Mouse (Mus musculus) heart, embryonic 13.5 days (tissue): ENCODE measurements around the gene Slc22a16. TPM values are rescaled to one million over a fixed set of nuclear protein-coding genes. Genes with fewer than 3 reads are reported as not detected.
"Not testable (repeated sequence)": the region's sequence is repeated elsewhere in the genome, so short reads cannot be mapped to it uniquely, and the experiment has no call there.

ENCODE experiments used
- ATAC-seq: fragments of 200-750 bp; cut with Nextera tagmentation; 2 replicates; pipeline ENCODE4 v1.8.0; 2017; ENCODE audit warnings: moderate TSS enrichment; ENCODE audit not compliant: insufficient number of reproducible peaks, low FRiP score, low TSS enrichment; ENCODE audit errors: extremely low read depth
- H3K27ac ChIP-seq: fragments of 300-500 bp; sonication (generic); replicated peaks from 2 replicates; pipeline ENCODE4 v1.5.1; 2015; ENCODE audit warnings: moderate library complexity, mild to moderate bottlenecking, inconsistent platforms
- H3K27me3 ChIP-seq: fragments of 300-500 bp; sonication (generic); replicated peaks from 2 replicates; pipeline ENCODE4 v1.6.1; 2015; ENCODE audit warnings: mild to moderate bottlenecking, inconsistent platforms
- H3K36me3 ChIP-seq: fragments of 300-500 bp; sonication (generic); 2 replicates; pipeline ENCODE4 v1.6.1; 2015; ENCODE audit warnings: mild to moderate bottlenecking, inconsistent platforms
- H3K4me1 ChIP-seq: fragments of 300-500 bp; sonication (generic); 2 replicates; pipeline ENCODE4 v1.6.1; 2015; ENCODE audit warnings: inconsistent platforms
- H3K4me2 ChIP-seq: fragments of 300-500 bp; sonication (generic); 2 replicates; pipeline ENCODE4 v1.6.1; 2015; ENCODE audit warnings: inconsistent platforms, mild to moderate bottlenecking, moderate library complexity
- H3K4me3 ChIP-seq: fragments of 300-500 bp; sonication (generic); 2 replicates; pipeline ENCODE4 v1.5.1; 2015; ENCODE audit warnings: moderate library complexity, mild to moderate bottlenecking, inconsistent platforms
- H3K9ac ChIP-seq: fragments of 300-500 bp; sonication (generic); 2 replicates; pipeline ENCODE4 v1.6.1; 2015; ENCODE audit warnings: inconsistent platforms, mild to moderate bottlenecking, moderate library complexity
- H3K9me3 ChIP-seq: fragments of 300-500 bp; sonication (generic); 2 replicates; pipeline ENCODE4 v1.6.1; 2016; ENCODE audit warnings: inconsistent platforms
- WGBS: fragments of 180-500 bp; shearing (Covaris S2); methylation state at CpG from one replicate; pipeline ENCODE4 v1.1.7; 2015; ENCODE audit warnings: mixed read lengths; 5-methylcytosine and 5-hydroxymethylcytosine counted together
- polyA plus RNA-seq: library from polyadenylated mRNA; unstranded; fragments of >200 nt; fragmentation: Nextera tagmentation; extraction: Ambion mirVana; gene quantifications from 2 replicates; pipeline ENCODE4 v1.2.1, GENCODE M21; 2015

Slc22a16 gene
- polyA plus RNA-seq, 1 experiment from 2014 or later, result not detected

- H3K9ac ChIP-seq, result no peak overlapping the region
- 62% methylated on average over 3 of the region's 3 CpGs for WGBS
- no peaks in the 10 kb centered on the region for H3K36me3 ChIP-seq
- H3K4me1 ChIP-seq, result peaks cover 7% of the 10 kb centered on the region
- H3K4me3 ChIP-seq, result no peak overlapping the region
- no peak overlapping the region for H3K27ac ChIP-seq
- peaks cover 7% of the 10 kb centered on the region; the same call in 1 of the 2 replicates for H3K9me3 ChIP-seq
- no peaks in the 10 kb centered on the region for H3K27me3 ChIP-seq
- no peak for ATAC-seq
- H3K4me2 ChIP-seq, result no peak overlapping the region
Observed at GRCm38 (mm10) chr10:40530661-40531060, 39.5 kb upstream of the Slc22a16 start.

- ATAC-seq, H3K4me1 ChIP-seq, H3K9ac ChIP-seq, H3K36me3 ChIP-seq, H3K4me2 ChIP-seq, H3K27ac ChIP-seq, H3K4me3 ChIP-seq, H3K9me3 ChIP-seq, H3K27me3 ChIP-seq: not testable (repeated sequence)
- WGBS, result 83% methylated on average over 4 of the region's 4 CpGs
Observed at GRCm38 (mm10) chr10:40532586-40532985, 37.5 kb upstream of the Slc22a16 start.

GRCm38 (mm10) chr10:40541351-40541750, 28.8 kb upstream of the Slc22a16 start:
- no peak overlapping the region for H3K4me2 ChIP-seq
- no peaks in the 10 kb centered on the region for H3K27me3 ChIP-seq
- H3K9ac ChIP-seq, result no peak overlapping the region
- 0 out of 2 replicates have a peak, but pooled peaks cover 3% of the 10 kb centered on the region for H3K9me3 ChIP-seq
- H3K27ac ChIP-seq, result no peak overlapping the region
- ATAC-seq, result no peak
- WGBS, result 70% methylated on average over 6 of the region's 6 CpGs
- H3K36me3 ChIP-seq, result no peaks in the 10 kb centered on the region
- no peak overlapping the region for H3K4me3 ChIP-seq
- H3K4me1 ChIP-seq, result no peaks in the 10 kb centered on the region

- Histone ChIP-seq H3K9me3 (no peaks in the 10 kb centered on the region), H3K27ac (no peak overlapping the region), H3K4me1 (no peaks in the 10 kb centered on the region), H3K36me3 (no peaks in the 10 kb centered on the region), H3K4me3 (no peak overlapping the region), H3K9ac (no peak overlapping the region), H3K27me3 (no peaks in the 10 kb centered on the region), H3K4me2 (no peak overlapping the region)
- 29% methylated on average over 2 of the region's 2 CpGs for WGBS
- no peak for ATAC-seq
Observed at GRCm38 (mm10) chr10:40549317-40549716, 20.8 kb upstream of the Slc22a16 start.

GRCm38 (mm10) chr10:40551801-40552200, 18.3 kb upstream of the Slc22a16 start:
- no peak overlapping the region for H3K4me2 ChIP-seq
- no peak for ATAC-seq

GRCm38 (mm10) chr10:40565695-40566094, 4.4 kb upstream of the Slc22a16 start:
- WGBS, result 84% methylated on average over 6 of the region's 6 CpGs
- not testable (repeated sequence) for H3K9me3 ChIP-seq, ATAC-seq, H3K4me1 ChIP-seq, H3K36me3 ChIP-seq, H3K27ac ChIP-seq, H3K4me3 ChIP-seq, H3K4me2 ChIP-seq, H3K27me3 ChIP-seq, H3K9ac ChIP-seq

More at GRCm38 (mm10) chr10:40551801-40552200, 18.3 kb upstream of the Slc22a16 start:
- Histone ChIP-seq H3K4me3 (no peak overlapping the region), H3K4me1 (no peaks in the 10 kb centered on the region), H3K9ac (no peak overlapping the region), H3K27ac (no peak overlapping the region), H3K36me3 (no peaks in the 10 kb centered on the region), H3K9me3 (no peaks in the 10 kb centered on the region), H3K27me3 (no peaks in the 10 kb centered on the region)
- 63% methylated on average over 2 of the region's 2 CpGs for WGBS

GRCm38 (mm10) chr10:40575912-40576634, 5.9 kb downstream of the Slc22a16 start:
- Histone ChIP-seq H3K27ac (no peak overlapping the region), H3K9ac (no peak overlapping the region), H3K4me3 (no peak overlapping the region), H3K9me3 (peaks cover 7% of the 10 kb centered on the region; the same call in 1 of the 2 replicates), H3K4me2 (no peak overlapping the region), H3K27me3 (no peaks in the 10 kb centered on the region), H3K4me1 (no peaks in the 10 kb centered on the region), H3K36me3 (no peaks in the 10 kb centered on the region)
- WGBS, result 79% methylated on average over 7 of the region's 7 CpGs
- no peak for ATAC-seq

- no peak overlapping the region for H3K4me2 ChIP-seq
- H3K36me3 ChIP-seq, result no peaks in the 10 kb centered on the region
- H3K4me3 ChIP-seq, result no peak overlapping the region
- H3K27me3 ChIP-seq, result no peaks in the 10 kb centered on the region
- WGBS, result 73% methylated on average over 8 of the region's 8 CpGs
- peaks cover 7% of the 10 kb centered on the region; the same call in 1 of the 2 replicates for H3K9me3 ChIP-seq
- H3K4me1 ChIP-seq, result no peaks in the 10 kb centered on the region
- no peak for ATAC-seq
- no peak overlapping the region for H3K27ac ChIP-seq
- no peak overlapping the region for H3K9ac ChIP-seq
Observed at GRCm38 (mm10) chr10:40583584-40584255, 13.6 kb downstream of the Slc22a16 start.

- H3K9me3 ChIP-seq, result no peaks in the 10 kb centered on the region
- H3K36me3 ChIP-seq, result no peaks in the 10 kb centered on the region
- 61% methylated on average over 7 of the region's 7 CpGs for WGBS
- H3K4me1 ChIP-seq, result no peaks in the 10 kb centered on the region
- H3K4me2 ChIP-seq, result no peak overlapping the region
- no peak overlapping the region for H3K27ac ChIP-seq
- no peak overlapping the region for H3K4me3 ChIP-seq
- ATAC-seq, result no peak
- H3K27me3 ChIP-seq, result no peaks in the 10 kb centered on the region
- H3K9ac ChIP-seq, result no peak overlapping the region
Observed at GRCm38 (mm10) chr10:40592186-40592585, 22.1 kb downstream of the Slc22a16 start.

GRCm38 (mm10) chr10:40597177-40597576, 27.0 kb downstream of the Slc22a16 start:
- Histone ChIP-seq H3K27ac (no peak overlapping the region), H3K4me1 (no peaks in the 10 kb centered on the region), H3K36me3 (no peaks in the 10 kb centered on the region), H3K4me2 (no peak overlapping the region), H3K9ac (no peak overlapping the region), H3K9me3 (no peaks in the 10 kb centered on the region), H3K4me3 (no peak overlapping the region), H3K27me3 (no peaks in the 10 kb centered on the region)
- no peak for ATAC-seq
- WGBS, result 78% methylated on average over 3 of the region's 3 CpGs

- Histone ChIP-seq H3K27ac (no peak overlapping the region), H3K4me2 (no peak overlapping the region), H3K36me3 (no peaks in the 10 kb centered on the region), H3K4me3 (no peak overlapping the region), H3K9ac (no peak overlapping the region), H3K9me3 (peaks cover 14% of the 10 kb centered on the region; the same call in 1 of the 2 replicates), H3K4me1 (no peaks in the 10 kb centered on the region), H3K27me3 (no peaks in the 10 kb centered on the region)
- WGBS, result 63% methylated on average over 6 of the region's 6 CpGs
- no peak for ATAC-seq
Observed at GRCm38 (mm10) chr10:40604706-40605394, 34.7 kb downstream of the Slc22a16 start.
